12 mouse cellular contexts compared by ENCODE assay signal in the genomic region with DNA sequence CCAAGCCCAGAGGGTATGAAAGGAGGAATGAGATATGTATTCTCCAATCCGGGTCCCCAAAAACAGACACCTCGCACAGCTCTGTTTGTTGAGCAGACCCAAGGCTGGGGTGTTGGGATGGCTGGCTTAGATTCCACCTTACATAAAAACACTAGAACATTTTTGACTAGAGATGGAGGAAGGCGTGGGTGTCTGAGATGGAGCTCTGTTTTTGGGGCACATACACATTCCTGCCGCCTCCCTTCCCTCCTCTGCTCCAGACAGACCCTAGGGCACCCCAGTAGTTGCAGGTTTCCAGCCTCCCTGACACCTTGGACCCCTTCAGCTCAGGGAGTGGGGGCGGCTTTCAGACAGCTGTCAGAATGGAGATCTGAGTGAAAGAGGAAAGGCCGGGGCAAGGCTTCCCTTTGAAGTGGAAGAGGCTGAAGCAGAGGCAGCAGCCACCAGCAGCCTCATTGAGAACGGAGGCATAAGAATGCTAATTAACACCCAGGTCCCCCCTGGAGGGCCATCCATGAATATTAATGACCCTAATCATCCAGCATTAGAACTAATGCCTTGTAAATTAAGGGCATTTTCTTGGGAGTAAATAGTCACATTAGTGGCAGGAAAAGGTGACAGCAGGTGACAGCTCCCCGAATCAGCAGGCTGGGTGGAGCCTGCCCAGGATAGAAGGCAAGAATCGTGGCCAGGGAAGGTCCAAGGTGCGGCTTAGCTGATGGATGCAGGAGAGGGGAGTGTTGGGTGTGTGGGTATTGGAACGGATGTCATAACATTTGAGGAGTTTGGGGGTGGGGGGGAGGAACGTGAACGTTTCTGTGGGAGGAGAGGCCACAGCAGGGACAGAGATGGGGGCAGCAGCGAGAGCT. TPM values are rescaled to one million over a fixed set of nuclear protein-coding genes. Genes with fewer than 3 reads are reported as not detected.
A peak's percentile ranks its signal among the peaks of the same experiment; 100 is the strongest.
DNase-seq lines count a peak whose midpoint lies in the region; ATAC-seq lines count a peak whose summit lies in the region.
"Had no signal": no experiment of that assay in that cellular context is flagged by ENCODE, and none has a peak within 500 bp of the region (broad histone marks: within the 10 kb centered on the region; RNA-seq: fewer than 3 reads in every experiment).

No protein-coding gene starts in this region.

- 0 out of 2 replicates have a peak, but pooled peaks cover 5% of the 10 kb centered on the region for H3K27me3 ChIP-seq in hindbrain, embryonic 13.5 days
- H3K27me3 ChIP-seq in hindbrain, embryonic 12.5 days, result peaks cover 7% of the 10 kb centered on the region; the same call in 1 of the 2 replicates
- H3K27me3 ChIP-seq in midbrain, embryonic 13.5 days, result no peaks in the 10 kb centered on the region
- H3K27me3 ChIP-seq in intestine, embryonic 15.5 days (replicated peaks), result peaks cover 3% of the 10 kb centered on the region; the same call in 1 of the 2 replicates

- peaks cover 32% of the 10 kb centered on the region for H3K4me1 ChIP-seq in hindbrain, embryonic 13.5 days (replicated peaks)
- peaks cover 28% of the 10 kb centered on the region for H3K4me1 ChIP-seq in hindbrain, embryonic 12.5 days
- peaks cover 30% of the 10 kb centered on the region for H3K4me1 ChIP-seq in midbrain, embryonic 13.5 days (replicated peaks)
- H3K4me1 ChIP-seq in intestine, embryonic 15.5 days (replicated peaks), result 0 out of 2 replicates have a peak, but pooled peaks cover 3% of the 10 kb centered on the region

- 8% methylated on average over 14 of the region's 14 CpGs for WGBS in hindbrain, embryonic 13.5 days
- WGBS in hindbrain, embryonic 12.5 days, result 10% methylated on average over 14 of the region's 14 CpGs
- 12% methylated on average over 14 of the region's 14 CpGs for WGBS in midbrain, embryonic 13.5 days
- WGBS in intestine, embryonic 15.5 days, result 17% methylated on average over 14 of the region's 14 CpGs

- H3K9ac ChIP-seq in hindbrain, embryonic 13.5 days, result no peak overlapping the region
- no peak overlapping the region for H3K9ac ChIP-seq in hindbrain, embryonic 12.5 days
- peak overlapping the region; percentile 41; the same call in 1 of the 2 replicates for H3K9ac ChIP-seq in midbrain, embryonic 13.5 days (replicated peaks)
- no peak overlapping the region for H3K9ac ChIP-seq in intestine, embryonic 15.5 days

- ATAC-seq in hindbrain, embryonic 13.5 days (ENCODE audit: low FRiP score), result peak; percentile 41; the same call in 1 of the 2 replicates
- ATAC-seq in hindbrain, embryonic 12.5 days (ENCODE audit: low FRiP score), result no peak
- ATAC-seq in midbrain, embryonic 13.5 days, result peak; percentile 74
- ATAC-seq in intestine, embryonic 15.5 days, result no peak

- no peak overlapping the region for H3K4me2 ChIP-seq in hindbrain, embryonic 13.5 days
- no peak overlapping the region for H3K4me2 ChIP-seq in hindbrain, embryonic 12.5 days (replicated peaks)
- 0 out of 2 replicates have a peak overlapping the region, but pooled peaks have one; percentile 2 for H3K4me2 ChIP-seq in midbrain, embryonic 13.5 days (replicated peaks)
- no peak overlapping the region for H3K4me2 ChIP-seq in intestine, embryonic 15.5 days (replicated peaks)

- peak; percentile 71 to 78 for DNase-seq in right cerebral cortex, adult 2 months (ENCODE audit: low spot score in 2 of 2)
- no peak for DNase-seq in right cerebral cortex, postnatal 14 days
- DNase-seq in adrenal gland, postnatal 36 days, result no peak
- DNase-seq in thymus, postnatal 10 days (ENCODE audit: low spot score in 2 of 2), result no peak
- DNase-seq: adrenal gland, postnatal 14 days; kidney, postnatal 14 days; liver had no signal

- H3K36me3 ChIP-seq in hindbrain, embryonic 13.5 days, result no peaks in the 10 kb centered on the region
- no peaks in the 10 kb centered on the region for H3K36me3 ChIP-seq in hindbrain, embryonic 12.5 days
- H3K36me3 ChIP-seq in midbrain, embryonic 13.5 days, result no peaks in the 10 kb centered on the region
- no peaks in the 10 kb centered on the region for H3K36me3 ChIP-seq in intestine, embryonic 15.5 days
- H3K36me3 ChIP-seq: heart, embryonic 10.5 days had no signal

- H3K27ac ChIP-seq in hindbrain, embryonic 13.5 days, result peak overlapping the region; percentile 76
- no peak overlapping the region for H3K27ac ChIP-seq in hindbrain, embryonic 12.5 days
- peak overlapping the region; percentile 69 for H3K27ac ChIP-seq in midbrain, embryonic 13.5 days
- H3K27ac ChIP-seq in intestine, embryonic 15.5 days, result no peak overlapping the region
- H3K27ac ChIP-seq: heart, embryonic 10.5 days had no signal

- H3K9me3 ChIP-seq in hindbrain, embryonic 13.5 days, result no peaks in the 10 kb centered on the region
- H3K9me3 ChIP-seq in hindbrain, embryonic 12.5 days (replicated peaks), result no peaks in the 10 kb centered on the region
- no peaks in the 10 kb centered on the region for H3K9me3 ChIP-seq in midbrain, embryonic 13.5 days
- no peaks in the 10 kb centered on the region for H3K9me3 ChIP-seq in intestine, embryonic 15.5 days
- H3K9me3 ChIP-seq: heart, embryonic 10.5 days had no signal

- no peak overlapping the region for H3K4me3 ChIP-seq in hindbrain, embryonic 13.5 days
- no peak overlapping the region for H3K4me3 ChIP-seq in hindbrain, embryonic 12.5 days
- H3K4me3 ChIP-seq in midbrain, embryonic 13.5 days (replicated peaks), result no peak overlapping the region
- H3K4me3 ChIP-seq in intestine, embryonic 15.5 days (replicated peaks), result no peak overlapping the region
- H3K4me3 ChIP-seq: heart, embryonic 10.5 days had no signal

RNA-seq across cellular contexts. Expression of gene Kcnb1, which starts 45.3 kb away (rescaled TPM):
- polyA plus RNA-seq in hindbrain, embryonic 13.5 days (2015; fragmentation: Nextera tagmentation; extraction: Ambion mirVana), result 2.2 and 2.4 TPM in 2 replicates
- 1.4 and 1.6 TPM in 2 replicates for polyA plus RNA-seq in hindbrain, embryonic 12.5 days (2016; fragmentation: Nextera tagmentation; extraction: Ambion mirVana)
- polyA plus RNA-seq in midbrain, embryonic 13.5 days (2015; fragmentation: Nextera tagmentation; extraction: Ambion mirVana), result 2.1 and 2.3 TPM in 2 replicates
- 1.1 and 1.7 TPM in 2 replicates for polyA plus RNA-seq in intestine, embryonic 15.5 days (2015; fragmentation: Nextera tagmentation; extraction: Ambion mirVana)
- total RNA-seq in adrenal gland, postnatal 36 days (2021), result 10 to 100 TPM; 13.7 to 20.7 TPM

Comparison
In these comparisons a context has a peak if more than half of its experiments do, and no peak if none do; other contexts are left out.
1. ATAC-seq: peak in hindbrain, embryonic 13.5 days (single experiment) and midbrain, embryonic 13.5 days (single experiment); none in hindbrain, embryonic 12.5 days (single experiment) and intestine, embryonic 15.5 days (single experiment).
2. H3K27ac ChIP-seq: peak in hindbrain, embryonic 13.5 days (single experiment) and midbrain, embryonic 13.5 days (single experiment); none in hindbrain, embryonic 12.5 days (single experiment) and intestine, embryonic 15.5 days (single experiment).
3. DNase-seq: peak in right cerebral cortex, adult 2 months (2 of 2); none in right cerebral cortex, postnatal 14 days (single experiment), adrenal gland, postnatal 36 days (0 of 2) and thymus, postnatal 10 days (0 of 2).